Mouse (Mus musculus) kidney, embryonic 15.5 days (tissue): ENCODE measurements at regions not wholly inside any gene's neighbourhood (a gene's known extent, or its start where the extent isn't known, plus 50 kb on each side); places are given as distances from the start of the nearest gene placed in this dataset.
"Not testable (repeated sequence)": the region's sequence is repeated elsewhere in the genome, so short reads cannot be mapped to it uniquely, and the experiment has no call there.

Experiments
- ATAC-seq: fragments of 200-750 bp; cut with Nextera tagmentation; replicated peaks from 2 replicates; pipeline ENCODE4 v1.8.0; 2017; ENCODE audit warnings: moderate TSS enrichment; ENCODE audit not compliant: low FRiP score
- H3K27ac ChIP-seq: fragments of 300-500 bp; sonication (generic); 2 replicates; pipeline ENCODE4 v1.5.1; 2015; ENCODE audit warnings: mild to moderate bottlenecking, inconsistent platforms
- H3K27me3 ChIP-seq: fragments of 300-500 bp; sonication (generic); 2 replicates; pipeline ENCODE4 v1.6.1; 2015; ENCODE audit warnings: inconsistent platforms
- H3K36me3 ChIP-seq: fragments of 300-500 bp; sonication (generic); 2 replicates; pipeline ENCODE4 v1.6.1; 2015; ENCODE audit warnings: inconsistent platforms
- H3K4me1 ChIP-seq: fragments of 300-500 bp; sonication (generic); 2 replicates; pipeline ENCODE4 v1.6.1; 2015; ENCODE audit warnings: inconsistent platforms
- H3K4me2 ChIP-seq: fragments of 300-500 bp; sonication (generic); 2 replicates; pipeline ENCODE4 v1.6.1; 2015; ENCODE audit warnings: moderate library complexity, mild to moderate bottlenecking, inconsistent platforms
- H3K4me3 ChIP-seq: fragments of 300-500 bp; sonication (generic); replicated peaks from 2 replicates; pipeline ENCODE4 v1.5.1; 2015; ENCODE audit warnings: mild to moderate bottlenecking, inconsistent platforms
- H3K9ac ChIP-seq: fragments of 300-500 bp; sonication (generic); 2 replicates; pipeline ENCODE4 v1.6.1; 2015; ENCODE audit warnings: mild to moderate bottlenecking, inconsistent platforms
- H3K9me3 ChIP-seq: fragments of 300-500 bp; sonication (generic); replicated peaks from 2 replicates; pipeline ENCODE4 v1.6.1; 2016; ENCODE audit warnings: inconsistent platforms
- WGBS: fragments of 180-500 bp; shearing (Covaris S2); methylation state at CpG from one replicate; pipeline ENCODE4 v1.1.7; 2015; ENCODE audit warnings: mixed read lengths; 5-methylcytosine and 5-hydroxymethylcytosine counted together

GRCm38 (mm10) chr13:26114136-26114535 is 655.8 kb downstream of the Hdgfl1 start:
- Histone ChIP-seq H3K4me2 (no peak overlapping the region), H3K4me3 (no peak overlapping the region), H3K4me1 (no peaks in the 10 kb centered on the region), H3K27ac (no peak overlapping the region), H3K9me3 (no peaks in the 10 kb centered on the region), H3K27me3 (no peaks in the 10 kb centered on the region), H3K36me3 (no peaks in the 10 kb centered on the region), H3K9ac (no peak overlapping the region)
- 91% methylated on average over 7 of the region's 7 CpGs for WGBS
- ATAC-seq = no peak

GRCm38 (mm10) chr13:26113723-26114122 is 656.2 kb downstream of the Hdgfl1 start:
- H3K27me3 ChIP-seq, H3K36me3 ChIP-seq, H3K4me3 ChIP-seq, H3K4me2 ChIP-seq, H3K9ac ChIP-seq, ATAC-seq, H3K27ac ChIP-seq, H3K9me3 ChIP-seq, H3K4me1 ChIP-seq: not testable (repeated sequence)
- 87% methylated on average over 1 of the region's 1 CpGs for WGBS

GRCm38 (mm10) chr13:26112579-26112978 is 657.4 kb downstream of the Hdgfl1 start:
- no peak overlapping the region for H3K9ac ChIP-seq
- no peaks in the 10 kb centered on the region for H3K9me3 ChIP-seq
- no peak overlapping the region for H3K4me2 ChIP-seq
- no peak overlapping the region for H3K4me3 ChIP-seq
- no peaks in the 10 kb centered on the region for H3K27me3 ChIP-seq
- no peak for ATAC-seq
- H3K4me1 ChIP-seq = no peaks in the 10 kb centered on the region
- H3K36me3 ChIP-seq = no peaks in the 10 kb centered on the region
- no peak overlapping the region for H3K27ac ChIP-seq

GRCm38 (mm10) chr13:26109013-26109412 is 661.0 kb downstream of the Hdgfl1 start:
- Histone ChIP-seq H3K27me3 (no peaks in the 10 kb centered on the region), H3K9me3 (no peaks in the 10 kb centered on the region), H3K4me2 (no peak overlapping the region), H3K36me3 (no peaks in the 10 kb centered on the region), H3K27ac (no peak overlapping the region), H3K4me1 (no peaks in the 10 kb centered on the region), H3K9ac (no peak overlapping the region), H3K4me3 (no peak overlapping the region)
- ATAC-seq = no peak
- 96% methylated on average over 2 of the region's 2 CpGs for WGBS

- H3K9ac ChIP-seq = no peak overlapping the region
- no peaks in the 10 kb centered on the region for H3K9me3 ChIP-seq
- no peak for ATAC-seq
- H3K36me3 ChIP-seq = no peaks in the 10 kb centered on the region
- 86% methylated on average over 3 of the region's 3 CpGs for WGBS
- no peak overlapping the region for H3K4me3 ChIP-seq
- no peaks in the 10 kb centered on the region for H3K27me3 ChIP-seq
- no peaks in the 10 kb centered on the region for H3K4me1 ChIP-seq
- H3K27ac ChIP-seq = no peak overlapping the region
- no peak overlapping the region for H3K4me2 ChIP-seq
These were observed 681.2 kb downstream of the Hdgfl1 start for GRCm38 (mm10) chr13:26088727-26089126.

GRCm38 (mm10) chr13:26080814-26081213 is 689.2 kb downstream of the Hdgfl1 start:
- H3K9ac ChIP-seq = no peak overlapping the region
- no peaks in the 10 kb centered on the region for H3K27me3 ChIP-seq
- ATAC-seq = no peak
- no peaks in the 10 kb centered on the region for H3K4me1 ChIP-seq
- WGBS = 92% methylated on average over 2 of the region's 2 CpGs
- no peak overlapping the region for H3K4me3 ChIP-seq
- no peaks in the 10 kb centered on the region for H3K9me3 ChIP-seq
- no peak overlapping the region for H3K27ac ChIP-seq
- no peak overlapping the region for H3K4me2 ChIP-seq
- H3K36me3 ChIP-seq = no peaks in the 10 kb centered on the region

GRCm38 (mm10) chr13:26080302-26080701 is 689.7 kb downstream of the Hdgfl1 start:
- Histone ChIP-seq H3K36me3 (no peaks in the 10 kb centered on the region), H3K4me2 (no peak overlapping the region), H3K9ac (no peak overlapping the region), H3K9me3 (no peaks in the 10 kb centered on the region), H3K4me1 (no peaks in the 10 kb centered on the region), H3K27ac (no peak overlapping the region), H3K4me3 (no peak overlapping the region), H3K27me3 (no peaks in the 10 kb centered on the region)
- 71% methylated on average over 4 of the region's 4 CpGs for WGBS
- ATAC-seq = no peak

- WGBS = 95% methylated on average over 1 of the region's 1 CpGs
- ATAC-seq = no peak
- H3K4me1 ChIP-seq = no peaks in the 10 kb centered on the region
- H3K9ac ChIP-seq = no peak overlapping the region
- H3K4me2 ChIP-seq = no peak overlapping the region
- no peak overlapping the region for H3K4me3 ChIP-seq
- no peak overlapping the region for H3K27ac ChIP-seq
- no peaks in the 10 kb centered on the region for H3K9me3 ChIP-seq
- H3K27me3 ChIP-seq = no peaks in the 10 kb centered on the region
- H3K36me3 ChIP-seq = no peaks in the 10 kb centered on the region
These were observed 690.6 kb downstream of the Hdgfl1 start for GRCm38 (mm10) chr13:26079362-26079761.

GRCm38 (mm10) chr13:26061322-26061721 is 708.6 kb downstream of the Hdgfl1 start:
- Histone ChIP-seq H3K9me3 (no peaks in the 10 kb centered on the region), H3K27me3 (no peaks in the 10 kb centered on the region), H3K27ac (no peak overlapping the region), H3K4me1 (no peaks in the 10 kb centered on the region), H3K9ac (no peak overlapping the region), H3K4me2 (no peak overlapping the region), H3K36me3 (no peaks in the 10 kb centered on the region), H3K4me3 (no peak overlapping the region)
- peak; percentile 92 for ATAC-seq
- WGBS = 17% methylated on average over 2 of the region's 2 CpGs

- ATAC-seq = no peak
- Histone ChIP-seq H3K36me3 (no peaks in the 10 kb centered on the region), H3K4me3 (no peak overlapping the region), H3K27ac (no peak overlapping the region), H3K4me2 (no peak overlapping the region), H3K4me1 (no peaks in the 10 kb centered on the region), H3K27me3 (no peaks in the 10 kb centered on the region), H3K9me3 (no peaks in the 10 kb centered on the region), H3K9ac (no peak overlapping the region)
These were observed 732.3 kb downstream of the Hdgfl1 start for GRCm38 (mm10) chr13:26037699-26038098.

GRCm38 (mm10) chr13:26026386-26026785 is 743.6 kb downstream of the Hdgfl1 start:
- no peaks in the 10 kb centered on the region for H3K36me3 ChIP-seq
- H3K9me3 ChIP-seq = no peaks in the 10 kb centered on the region
- H3K4me3 ChIP-seq = no peak overlapping the region
- H3K4me1 ChIP-seq = no peaks in the 10 kb centered on the region
- ATAC-seq = peak; percentile 33; the same call in 1 of the 2 replicates
- no peak overlapping the region for H3K27ac ChIP-seq
- H3K4me2 ChIP-seq = no peak overlapping the region
- WGBS = 13% methylated on average over 3 of the region's 3 CpGs
- no peaks in the 10 kb centered on the region for H3K27me3 ChIP-seq
- no peak overlapping the region for H3K9ac ChIP-seq

- no peak overlapping the region for H3K4me3 ChIP-seq
- H3K36me3 ChIP-seq = no peaks in the 10 kb centered on the region
- H3K27ac ChIP-seq = no peak overlapping the region
- no peak overlapping the region for H3K9ac ChIP-seq
- no peaks in the 10 kb centered on the region for H3K27me3 ChIP-seq
- no peak for ATAC-seq
- no peak overlapping the region for H3K4me2 ChIP-seq
- no peaks in the 10 kb centered on the region for H3K4me1 ChIP-seq
- H3K9me3 ChIP-seq = no peaks in the 10 kb centered on the region
These were observed 745.3 kb downstream of the Hdgfl1 start for GRCm38 (mm10) chr13:26024696-26025095.

- ATAC-seq = no peak
- H3K4me2 ChIP-seq = no peak overlapping the region
- no peaks in the 10 kb centered on the region for H3K4me1 ChIP-seq
- 66% methylated on average over 2 of the region's 2 CpGs for WGBS
- no peak overlapping the region for H3K9ac ChIP-seq
- H3K27ac ChIP-seq = no peak overlapping the region
- H3K36me3 ChIP-seq = no peaks in the 10 kb centered on the region
- H3K9me3 ChIP-seq = no peaks in the 10 kb centered on the region
- no peaks in the 10 kb centered on the region for H3K27me3 ChIP-seq
- no peak overlapping the region for H3K4me3 ChIP-seq
These were observed 749.5 kb downstream of the Hdgfl1 start for GRCm38 (mm10) chr13:26020491-26020890.
